Mouse (Mus musculus): ENCODE measurements around the gene 1700029J07Rik.

GRCm38 (mm10) chr8:45922116-45922515, 52.9 kb downstream of the 1700029J07Rik start:
- TF ChIP-seq POLR2A (IDR thresholded peaks at IDR 0.05; ENCODE audit: insufficient read length, low read depth), result no peak
- TF ChIP-seq CEBPB (IDR thresholded peaks at IDR 0.05; ENCODE audit: insufficient read depth, poor library complexity, severe bottlenecking), result no peak
